Mouse (Mus musculus): ENCODE data around the gene Bicra. TPM values are rescaled to one million over a fixed set of nuclear protein-coding genes. Genes with fewer than 3 reads are reported as not detected.

Bicra gene
- total RNA-seq, 2 experiments from 2014 or later = 2.0 to 5.4 TPM

- peak; percentile 43; the same call in 1 of the 2 replicates for ATAC-seq (replicated peaks; ENCODE audit: low FRiP score, poor library complexity, severe bottlenecking)
These were observed 94.2 kb downstream of the Bicra start for GRCm38 (mm10) chr7:15953307-15954074.

- ATAC-seq (replicated peaks; ENCODE audit: low FRiP score, poor library complexity, severe bottlenecking) = peak; percentile 78
These were observed 95.3 kb downstream of the Bicra start for GRCm38 (mm10) chr7:15952416-15952815.

GRCm38 (mm10) chr7:15950008-15950407 is 97.7 kb downstream of the Bicra start:
- no peak for ATAC-seq (replicated peaks; ENCODE audit: low FRiP score, poor library complexity, severe bottlenecking)

- ATAC-seq (replicated peaks; ENCODE audit: low FRiP score, poor library complexity, severe bottlenecking) = no peak
These were observed 98.4 kb downstream of the Bicra start for GRCm38 (mm10) chr7:15949216-15949790.

GRCm38 (mm10) chr7:15948381-15948941 is 99.3 kb downstream of the Bicra start:
- peak; percentile 76 for ATAC-seq (replicated peaks; ENCODE audit: low FRiP score, poor library complexity, severe bottlenecking)

GRCm38 (mm10) chr7:15947653-15948260 is 100.0 kb downstream of the Bicra start:
- no peak for ATAC-seq (replicated peaks; ENCODE audit: low FRiP score, poor library complexity, severe bottlenecking)

- ATAC-seq (replicated peaks; ENCODE audit: low FRiP score, poor library complexity, severe bottlenecking) = peak; percentile 87
These were observed 101.8 kb downstream of the Bicra start, which contains the start of gene Nop53 for GRCm38 (mm10) chr7:15945721-15946536. TSS of gene Nop53 (minus strand) at chr7:15946074.

GRCm38 (mm10) chr7:15945211-15945610 is 102.5 kb downstream of the Bicra start:
- ATAC-seq (replicated peaks; ENCODE audit: low FRiP score, poor library complexity, severe bottlenecking) = no peak

- no peak for ATAC-seq (replicated peaks; ENCODE audit: low FRiP score, poor library complexity, severe bottlenecking)
These were observed 103.4 kb downstream of the Bicra start for GRCm38 (mm10) chr7:15944311-15944710.

- no peak for ATAC-seq (replicated peaks; ENCODE audit: low FRiP score, poor library complexity, severe bottlenecking)
These were observed 109.1 kb downstream of the Bicra start for GRCm38 (mm10) chr7:15938621-15939020.

- no peak for ATAC-seq (replicated peaks; ENCODE audit: low FRiP score, poor library complexity, severe bottlenecking)
These were observed 110.2 kb downstream of the Bicra start for GRCm38 (mm10) chr7:15937491-15937890.

GRCm38 (mm10) chr7:15933437-15934359 is 114.0 kb downstream of the Bicra start:
- ATAC-seq (replicated peaks; ENCODE audit: low FRiP score, poor library complexity, severe bottlenecking) = no peak

- ATAC-seq (replicated peaks; ENCODE audit: low FRiP score, poor library complexity, severe bottlenecking) = no peak
These were observed 116.1 kb downstream of the Bicra start for GRCm38 (mm10) chr7:15931635-15932034.

- ATAC-seq (replicated peaks; ENCODE audit: low FRiP score, poor library complexity, severe bottlenecking) = no peak
These were observed 117.2 kb downstream of the Bicra start for GRCm38 (mm10) chr7:15930543-15930942.

- ATAC-seq (replicated peaks; ENCODE audit: low FRiP score, poor library complexity, severe bottlenecking) = peak; percentile 91
These were observed 117.8 kb downstream of the Bicra start for GRCm38 (mm10) chr7:15929910-15930309.

GRCm38 (mm10) chr7:15922220-15922773 is 125.4 kb downstream of the Bicra start, which contains the start of gene Selenow:
TSS of gene Selenow (minus strand) at chr7:15922402.
- peak; percentile 98 for ATAC-seq (replicated peaks; ENCODE audit: low FRiP score, poor library complexity, severe bottlenecking)

- ATAC-seq (replicated peaks; ENCODE audit: low FRiP score, poor library complexity, severe bottlenecking) = peak; percentile 28
These were observed 125.9 kb downstream of the Bicra start for GRCm38 (mm10) chr7:15921796-15922195.
